Mouse (Mus musculus): ENCODE measurements around the gene Lyg2.

GRCm38 (mm10) chr1:37889206-37889605, 27.1 kb downstream of the Lyg2 start:
- TF ChIP-seq POLR2A (IDR thresholded peaks at IDR 0.05; ENCODE audit: extremely low read depth, insufficient read depth, low read length) (no peak), CTCF (IDR thresholded peaks at IDR 0.05; ENCODE audit: extremely low read depth, insufficient read depth, low read length) (no peak)

All from cortical plate, adult 2 months (tissue).